Mouse (Mus musculus) hindbrain, postnatal 0 days (tissue): ENCODE data around the gene Cblb. TPM values are rescaled to one million over a fixed set of nuclear protein-coding genes. Genes with fewer than 3 reads are reported as not detected.
A peak's percentile ranks its signal among the peaks of the same experiment; 100 is the strongest.

Experiments used
- ATAC-seq: fragments of 200-750 bp; cut with Nextera tagmentation; 2 replicates; pipeline ENCODE4 v1.8.0; 2017; ENCODE audit warnings: mild to moderate bottlenecking, moderate TSS enrichment, moderate library complexity
- DNase-seq: peaks from one replicate; pipeline ENCODE4 v3.0.0-alpha.2; 2015; ENCODE audit warnings: low spot score
- H3K27ac ChIP-seq: fragments of 300-500 bp; sonication (generic); 2 replicates; pipeline ENCODE4 v1.5.1; 2014; ENCODE audit warnings: mild to moderate bottlenecking
- H3K27me3 ChIP-seq: fragments of 300-500 bp; sonication (generic); 2 replicates; pipeline ENCODE4 v1.6.1; 2014; ENCODE audit warnings: low read length, mixed read lengths; ENCODE audit not compliant: insufficient read depth
- H3K36me3 ChIP-seq: fragments of 300-500 bp; sonication (generic); 2 replicates; pipeline ENCODE4 v1.6.1; 2014; ENCODE audit warnings: low read length, mixed read lengths; ENCODE audit not compliant: insufficient read depth
- H3K4me1 ChIP-seq: fragments of 300-500 bp; sonication (generic); 2 replicates; pipeline ENCODE4 v1.6.1; 2014; ENCODE audit warnings: antibody characterized with exemption, low read length, mixed read lengths; ENCODE audit not compliant: insufficient read depth
- H3K4me2 ChIP-seq: fragments of 300-500 bp; sonication (generic); 2 replicates; pipeline ENCODE4 v1.6.1; 2014; ENCODE audit warnings: low read depth, mild to moderate bottlenecking, low read length, moderate library complexity, mixed read lengths
- H3K4me3 ChIP-seq: fragments of 300-500 bp; sonication (generic); 2 replicates; pipeline ENCODE4 v1.5.1; 2014; ENCODE audit warnings: low read length
- H3K9ac ChIP-seq: fragments of 300-500 bp; sonication (generic); replicated peaks from 2 replicates; pipeline ENCODE4 v1.6.1; 2014; ENCODE audit warnings: mild to moderate bottlenecking, low read length, moderate library complexity, mixed read lengths
- H3K9me3 ChIP-seq: fragments of 300-500 bp; sonication (generic); 2 replicates; pipeline ENCODE4 v1.6.1; 2016; ENCODE audit warnings: low read length, mixed read lengths
- CTCF ChIP-seq: IDR thresholded peaks from 2 replicates; pipeline ENCODE4 v1.5.1; 2016; ENCODE audit warnings: antibody characterized with exemption, control low read depth, low read depth
- WGBS: fragments of 180-500 bp; shearing (Covaris S2); extraction: QIAGEN DNeasy Blood & Tissue Kit; methylation state at CpG from one replicate; pipeline ENCODE4 v1.1.7; 2014; 5-methylcytosine and 5-hydroxymethylcytosine counted together
- polyA plus RNA-seq: library from polyadenylated mRNA; unstranded; fragments of >200 nt; fragmentation: Nextera tagmentation; extraction: Ambion mirVana; gene quantifications from 2 replicates; pipeline ENCODE4 v1.2.1, GENCODE M21; 2015
- total RNA-seq: library from RNA; depleted of rRNA; stranded (reverse); fragments of >200 nt; gene quantifications from 2 replicates; pipeline ENCODE4 v1.2.3, GENCODE M21; 2014

The Cblb gene
- total and polyA plus RNA-seq, 2 experiments from 2014 or later: 4.3 to 11.4 TPM

DNA sequence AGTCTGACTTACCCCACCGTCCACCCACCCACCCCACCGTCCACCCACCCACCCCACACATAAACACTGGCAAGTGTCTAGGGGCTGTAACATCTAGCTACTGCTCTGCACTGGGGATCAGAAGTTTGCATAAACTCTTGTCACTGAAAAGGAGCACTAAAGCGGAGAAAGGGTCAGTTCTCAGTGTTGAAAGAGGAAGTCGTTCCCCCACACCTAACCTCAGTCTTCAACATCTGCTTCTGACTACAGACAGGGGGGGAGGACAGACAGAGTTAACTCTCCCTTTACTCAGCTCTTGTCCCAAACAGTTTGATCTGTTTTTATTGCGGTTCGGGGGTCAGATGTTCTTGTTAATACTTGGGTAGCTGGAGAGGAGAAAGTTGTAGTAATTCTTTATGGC is 59.9 kb downstream of the Cblb start:
- no peaks in the 10 kb centered on the region for H3K9me3 ChIP-seq
- TF ChIP-seq CTCF: no peak
- H3K27ac ChIP-seq: no peak overlapping the region
- 0 out of 2 replicates have a peak, but pooled peaks cover 4% of the 10 kb centered on the region for H3K4me1 ChIP-seq
- no peak overlapping the region for H3K9ac ChIP-seq
- 80% methylated on average over 6 of the region's 6 CpGs for WGBS
- ATAC-seq (no peak), DNase-seq (no peak)
- H3K4me2 ChIP-seq: no peak overlapping the region
- H3K27me3 ChIP-seq: no peaks in the 10 kb centered on the region
- H3K36me3 ChIP-seq: no peaks in the 10 kb centered on the region
- no peak overlapping the region for H3K4me3 ChIP-seq

DNA sequence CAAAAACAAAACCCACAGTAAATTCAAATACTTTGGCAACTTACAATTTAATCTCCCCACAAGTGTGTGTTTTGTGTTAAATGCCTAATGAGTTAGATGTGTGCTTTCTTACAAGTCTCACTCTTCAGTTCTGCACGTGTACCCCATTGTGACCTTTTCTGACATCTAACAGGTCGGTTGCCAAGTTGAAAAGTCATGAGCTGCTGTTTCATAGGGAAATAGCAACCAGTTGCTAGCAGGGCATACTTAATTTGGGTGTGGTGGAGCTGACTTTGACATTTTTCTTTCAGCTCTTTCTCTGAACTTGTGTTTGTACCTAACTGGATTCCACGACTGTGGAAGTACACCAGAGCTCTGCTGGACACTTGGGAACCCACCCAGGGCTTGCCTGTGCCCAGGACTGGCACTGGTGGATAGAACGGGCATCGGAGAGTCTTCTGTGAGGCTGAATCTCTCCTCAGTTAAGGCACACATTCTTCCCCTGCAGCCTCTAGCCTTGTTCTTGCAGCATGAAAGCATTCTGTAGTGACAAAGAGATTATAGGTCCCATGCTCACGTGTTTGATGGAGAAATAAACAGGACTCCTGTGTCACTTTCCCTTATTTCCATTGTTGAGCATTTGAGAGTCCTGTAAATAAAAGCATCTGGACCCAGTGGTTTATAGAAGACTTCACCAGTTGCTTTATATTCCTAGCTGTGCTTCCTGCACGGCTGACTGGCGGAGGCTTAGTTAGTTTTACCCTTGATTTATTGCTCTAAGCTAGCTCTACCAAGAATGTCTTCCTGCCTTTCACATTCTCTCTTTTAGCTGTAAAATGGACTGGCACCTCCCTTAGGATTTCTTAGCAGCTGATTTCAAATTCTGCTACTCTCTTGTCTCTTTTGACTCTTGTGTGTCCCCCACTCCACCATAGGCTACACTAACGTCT is 62.6 kb downstream of the Cblb start:
- Histone ChIP-seq H3K9me3 (no peaks in the 10 kb centered on the region), H3K27ac (peak overlapping the region; percentile 48; the same call in 1 of the 2 replicates)
- no peak for TF ChIP-seq CTCF

DNA sequence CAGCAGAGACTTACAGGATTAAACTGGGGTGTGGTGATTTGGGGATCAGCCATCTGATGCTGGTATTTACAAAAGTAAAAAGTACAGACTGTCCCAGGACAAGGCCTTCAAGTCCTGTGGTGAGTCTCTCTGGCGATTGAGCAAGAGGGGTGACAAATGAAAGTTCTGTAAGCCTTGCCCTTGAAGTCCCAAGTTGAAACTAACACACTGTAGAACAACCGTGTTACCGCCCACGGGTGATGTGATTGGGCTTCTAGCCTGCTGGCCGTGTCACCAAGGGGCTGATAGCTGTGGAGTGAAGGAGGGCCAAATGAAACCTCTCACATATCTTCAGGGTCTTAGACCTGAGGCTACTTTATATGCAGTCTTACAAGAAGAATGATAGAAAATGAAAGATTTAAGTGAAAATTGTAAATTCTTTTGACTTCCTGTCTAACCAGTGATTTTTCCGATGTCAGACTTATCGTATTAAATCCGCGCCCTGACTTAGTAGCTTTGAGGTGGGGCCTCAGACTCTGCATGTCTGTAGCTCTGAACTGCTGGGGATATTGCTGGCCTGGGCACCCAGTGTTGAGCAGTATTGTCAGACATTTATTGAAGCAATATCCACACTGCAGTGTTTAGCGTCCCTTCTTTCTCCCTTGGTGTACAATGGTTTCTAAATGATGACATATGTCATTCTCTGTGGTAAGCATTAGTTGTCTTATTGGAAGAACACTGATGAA is 63.9 kb downstream of the Cblb start:
- 90% methylated on average over 10 of the region's 10 CpGs for WGBS

More for the DNA sequence above, 62.6 kb downstream of the Cblb start:
- no peaks in the 10 kb centered on the region for H3K27me3 ChIP-seq
- no peak overlapping the region for H3K4me2 ChIP-seq
- DNase-seq (no peak), ATAC-seq (no peak)
- 0 out of 2 replicates have a peak, but pooled peaks cover 4% of the 10 kb centered on the region for H3K4me1 ChIP-seq
- no peaks in the 10 kb centered on the region for H3K36me3 ChIP-seq
- no peak overlapping the region for H3K4me3 ChIP-seq
- no peak overlapping the region for H3K9ac ChIP-seq
- 59% methylated on average over 9 of the region's 9 CpGs for WGBS

DNA sequence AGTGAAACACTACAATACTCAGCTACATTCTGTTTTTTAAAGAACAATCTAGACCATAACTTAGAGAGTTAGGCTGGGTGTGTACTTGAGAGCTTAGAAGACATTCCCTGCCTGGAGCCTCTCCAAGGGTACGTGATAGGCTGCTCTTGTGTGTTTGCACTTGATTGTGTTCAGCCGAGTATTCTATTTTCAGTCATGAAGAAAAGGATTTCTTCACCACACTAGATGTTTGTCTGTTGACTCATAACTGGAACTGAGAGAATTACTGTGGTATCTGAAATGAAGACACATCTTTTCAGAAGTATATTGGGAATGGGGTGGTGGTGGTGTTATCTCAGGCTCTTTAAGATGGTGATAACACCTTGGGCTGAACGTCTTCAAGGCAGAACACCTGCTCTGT is 64.6 kb downstream of the Cblb start:
- H3K36me3 ChIP-seq: no peaks in the 10 kb centered on the region; the same call in 1 of the 2 replicates
- DNase-seq: no peak
- TF ChIP-seq CTCF: no peak
- H3K9me3 ChIP-seq: no peaks in the 10 kb centered on the region
- ATAC-seq: no peak
- no peaks in the 10 kb centered on the region for H3K27me3 ChIP-seq
- no peak overlapping the region for H3K4me2 ChIP-seq
- 81% methylated on average over 3 of the region's 3 CpGs for WGBS
- 0 out of 2 replicates have a peak, but pooled peaks cover 4% of the 10 kb centered on the region for H3K4me1 ChIP-seq
- H3K4me3 ChIP-seq: no peak overlapping the region
- no peak overlapping the region for H3K9ac ChIP-seq
- H3K27ac ChIP-seq: no peak overlapping the region

More for the DNA sequence above, 63.9 kb downstream of the Cblb start:
- DNase-seq (no peak), ATAC-seq (no peak)
- Histone ChIP-seq H3K36me3 (no peaks in the 10 kb centered on the region), H3K27me3 (no peaks in the 10 kb centered on the region), H3K4me1 (0 out of 2 replicates have a peak, but pooled peaks cover 4% of the 10 kb centered on the region), H3K9ac (no peak overlapping the region), H3K4me3 (no peak overlapping the region), H3K9me3 (no peaks in the 10 kb centered on the region), H3K4me2 (no peak overlapping the region), H3K27ac (no peak overlapping the region)
- no peak for TF ChIP-seq CTCF

DNA sequence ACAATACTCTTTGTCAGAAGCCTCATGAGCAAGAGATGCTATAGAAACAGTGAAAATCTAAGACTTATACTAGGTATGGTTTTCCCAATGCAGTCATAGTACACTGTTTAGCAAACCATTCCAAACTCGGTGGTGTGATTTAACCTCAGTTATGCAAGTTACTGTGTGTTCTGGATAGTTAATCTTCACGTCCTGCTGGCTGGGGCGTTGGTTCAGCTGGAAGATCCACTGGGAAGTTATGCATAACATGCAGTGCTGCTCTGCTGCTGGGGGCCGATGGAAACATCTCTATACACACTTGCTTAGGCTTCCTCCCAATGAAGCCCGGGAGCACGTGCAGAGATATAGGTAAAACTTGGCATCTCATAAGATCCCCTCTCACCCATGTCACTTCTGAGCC is 69.4 kb downstream of the Cblb start:
- Histone ChIP-seq H3K4me3 (no peak overlapping the region), H3K4me2 (no peak overlapping the region), H3K36me3 (no peaks in the 10 kb centered on the region; the same call in 1 of the 2 replicates), H3K9me3 (no peaks in the 10 kb centered on the region), H3K27ac (no peak overlapping the region), H3K4me1 (no peaks in the 10 kb centered on the region), H3K27me3 (no peaks in the 10 kb centered on the region), H3K9ac (no peak overlapping the region)
- no peak for TF ChIP-seq CTCF
- no peak for ATAC-seq
- no peak for DNase-seq
- WGBS: 85% methylated on average over 6 of the region's 6 CpGs

DNA sequence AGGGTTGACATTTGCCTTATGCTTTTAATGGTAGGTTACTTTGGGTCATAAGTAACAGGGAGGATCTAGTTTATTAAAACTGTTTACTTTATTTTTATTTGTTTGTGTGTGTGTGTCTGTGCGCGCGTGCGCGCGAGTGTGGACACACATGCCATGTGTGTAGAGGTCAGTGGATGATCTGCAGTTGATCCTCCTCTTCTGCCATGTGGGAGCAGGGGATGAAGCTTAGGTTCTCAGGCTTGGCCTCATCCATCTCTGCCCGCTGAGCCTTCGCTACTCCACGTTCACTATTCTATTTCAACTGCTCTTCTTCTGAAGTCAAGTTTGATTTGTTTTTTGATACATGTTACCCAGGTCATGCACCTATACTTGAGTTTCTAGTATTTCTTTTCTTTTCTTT is 73.6 kb downstream of the Cblb start:
- H3K4me2 ChIP-seq: no peak overlapping the region
- no peaks in the 10 kb centered on the region; the same call in 1 of the 2 replicates for H3K36me3 ChIP-seq
- ATAC-seq (no peak), DNase-seq (no peak)
- H3K4me3 ChIP-seq: no peak overlapping the region
- H3K9ac ChIP-seq: no peak overlapping the region
- H3K27me3 ChIP-seq: no peaks in the 10 kb centered on the region
- 96% methylated on average over 9 of the region's 9 CpGs for WGBS
- H3K27ac ChIP-seq: no peak overlapping the region
- no peaks in the 10 kb centered on the region for H3K9me3 ChIP-seq
- TF ChIP-seq CTCF: no peak
- H3K4me1 ChIP-seq: no peaks in the 10 kb centered on the region
